Mouse (Mus musculus): ENCODE data around the gene Supt6. TPM values are rescaled to one million over a fixed set of nuclear protein-coding genes. Genes with fewer than 3 reads are reported as not detected.
"Not testable (repeated sequence)": the region's sequence is repeated elsewhere in the genome, so short reads cannot be mapped to it uniquely, and the experiment has no call there.

The Supt6 gene
- polyA plus RNA-seq (2014; fragmentation: Nextera tagmentation; extraction: Ambion mirVana) = 24.4 and 25.3 TPM in 2 replicates

GRCm38 (mm10) chr11:78245627-78246317 is at the start of gene Supt6, which contains the start of gene Sdf2:
Gene Supt6, minus strand, starts transcription at chr11:78245987.
Gene Sdf2, plus strand, starts transcription at chr11:78245746.
- Histone ChIP-seq H3K4me2 (replicated peaks) (peak within 1 kb of the TSS; percentile 91), H3K9me3 (ENCODE audit: control insufficient read depth, low read length) (no peaks in the 10 kb centered on the region), H3K27ac (peak within 1 kb of the TSS; percentile 92), H3K4me1 (replicated peaks; ENCODE audit: control insufficient read depth, insufficient read depth, low read length) (peaks cover 31% of the 10 kb centered on the region), H3K9ac (peak within 1 kb of the TSS; percentile 92), H3K27me3 (ENCODE audit: control insufficient read depth, insufficient read depth, low read length) (no peaks in the 10 kb centered on the region), H3K36me3 (replicated peaks; ENCODE audit: control insufficient read depth, insufficient read depth) (peaks cover 9% of the 10 kb centered on the region), H3K4me3 (replicated peaks; ENCODE audit: low read length) (peak within 1 kb of the TSS; percentile 86)
- DNase-seq (ENCODE audit: low spot score) = peak; percentile 87
- peak; percentile 94 for ATAC-seq (ENCODE audit: low FRiP score)
- WGBS = under 1% methylated on average over 50 of the region's 50 CpGs

GRCm38 (mm10) chr11:78294585-78294984 is 48.8 kb upstream of the Supt6 start:
- H3K4me2 ChIP-seq (replicated peaks) = no peak overlapping the region
- H3K27ac ChIP-seq = no peak overlapping the region
- DNase-seq (ENCODE audit: low spot score) (no peak), ATAC-seq (ENCODE audit: low FRiP score) (no peak)
- no peaks in the 10 kb centered on the region for H3K4me1 ChIP-seq (replicated peaks; ENCODE audit: control insufficient read depth, insufficient read depth, low read length)
- H3K36me3 ChIP-seq (replicated peaks; ENCODE audit: control insufficient read depth, insufficient read depth) = peaks cover 50% of the 10 kb centered on the region
- no peak overlapping the region for H3K9ac ChIP-seq
- WGBS = 96% methylated on average over 6 of the region's 6 CpGs
- no peak overlapping the region for H3K4me3 ChIP-seq (replicated peaks; ENCODE audit: low read length)
- H3K27me3 ChIP-seq (ENCODE audit: control insufficient read depth, insufficient read depth, low read length) = no peaks in the 10 kb centered on the region
- no peaks in the 10 kb centered on the region for H3K9me3 ChIP-seq (ENCODE audit: control insufficient read depth, low read length)

GRCm38 (mm10) chr11:78290654-78291053 is 44.9 kb upstream of the Supt6 start, which contains the start of gene BC030499:
Gene BC030499, plus strand, starts transcription at chr11:78290841.
- WGBS = 95% methylated on average over 4 of the region's 4 CpGs
- Histone ChIP-seq H3K27ac (no peak within 1 kb of the TSS), H3K36me3 (replicated peaks; ENCODE audit: control insufficient read depth, insufficient read depth) (peaks cover 90% of the 10 kb centered on the region), H3K9ac (no peak within 1 kb of the TSS), H3K4me3 (replicated peaks; ENCODE audit: low read length) (no peak within 1 kb of the TSS), H3K4me2 (replicated peaks) (no peak within 1 kb of the TSS), H3K27me3 (ENCODE audit: control insufficient read depth, insufficient read depth, low read length) (no peaks in the 10 kb centered on the region), H3K9me3 (ENCODE audit: control insufficient read depth, low read length) (no peaks in the 10 kb centered on the region), H3K4me1 (replicated peaks; ENCODE audit: control insufficient read depth, insufficient read depth, low read length) (no peaks in the 10 kb centered on the region)
- ATAC-seq (ENCODE audit: low FRiP score) (no peak), DNase-seq (ENCODE audit: low spot score) (no peak)

GRCm38 (mm10) chr11:78289146-78289763 is 43.5 kb upstream of the Supt6 start:
- Histone ChIP-seq H3K9ac (no peak overlapping the region), H3K4me1 (replicated peaks; ENCODE audit: control insufficient read depth, insufficient read depth, low read length) (no peaks in the 10 kb centered on the region), H3K9me3 (ENCODE audit: control insufficient read depth, low read length) (no peaks in the 10 kb centered on the region), H3K27me3 (ENCODE audit: control insufficient read depth, insufficient read depth, low read length) (no peaks in the 10 kb centered on the region), H3K27ac (no peak overlapping the region), H3K4me2 (replicated peaks) (no peak overlapping the region), H3K4me3 (replicated peaks; ENCODE audit: low read length) (no peak overlapping the region), H3K36me3 (replicated peaks; ENCODE audit: control insufficient read depth, insufficient read depth) (peaks cover 98% of the 10 kb centered on the region)
- 95% methylated on average over 7 of the region's 7 CpGs for WGBS
- no peak for ATAC-seq (ENCODE audit: low FRiP score)
- no peak for DNase-seq (ENCODE audit: low spot score)

GRCm38 (mm10) chr11:78279586-78279985 is 33.8 kb upstream of the Supt6 start:
- H3K9ac ChIP-seq = no peak overlapping the region
- no peak overlapping the region for H3K4me3 ChIP-seq (replicated peaks; ENCODE audit: low read length)
- no peaks in the 10 kb centered on the region for H3K4me1 ChIP-seq (replicated peaks; ENCODE audit: control insufficient read depth, insufficient read depth, low read length)
- H3K27ac ChIP-seq = no peak overlapping the region
- 85% methylated on average over 4 of the region's 4 CpGs for WGBS
- H3K36me3 ChIP-seq (replicated peaks; ENCODE audit: control insufficient read depth, insufficient read depth) = peaks cover 100% of the 10 kb centered on the region
- no peaks in the 10 kb centered on the region for H3K9me3 ChIP-seq (ENCODE audit: control insufficient read depth, low read length)
- DNase-seq (ENCODE audit: low spot score) (no peak), ATAC-seq (ENCODE audit: low FRiP score) (no peak)
- H3K27me3 ChIP-seq (ENCODE audit: control insufficient read depth, insufficient read depth, low read length) = no peaks in the 10 kb centered on the region
- H3K4me2 ChIP-seq (replicated peaks) = no peak overlapping the region

GRCm38 (mm10) chr11:78278853-78279252 is 33.1 kb upstream of the Supt6 start:
- 95% methylated on average over 7 of the region's 7 CpGs for WGBS
- Histone ChIP-seq H3K27me3 (ENCODE audit: control insufficient read depth, insufficient read depth, low read length) (no peaks in the 10 kb centered on the region), H3K4me1 (replicated peaks; ENCODE audit: control insufficient read depth, insufficient read depth, low read length) (no peaks in the 10 kb centered on the region), H3K4me3 (replicated peaks; ENCODE audit: low read length) (no peak overlapping the region), H3K36me3 (replicated peaks; ENCODE audit: control insufficient read depth, insufficient read depth) (peaks cover 100% of the 10 kb centered on the region), H3K27ac (no peak overlapping the region), H3K9me3 (ENCODE audit: control insufficient read depth, low read length) (no peaks in the 10 kb centered on the region), H3K9ac (no peak overlapping the region), H3K4me2 (replicated peaks) (no peak overlapping the region)
- ATAC-seq (ENCODE audit: low FRiP score) (no peak), DNase-seq (ENCODE audit: low spot score) (no peak)

GRCm38 (mm10) chr11:78276169-78276568 is 30.4 kb upstream of the Supt6 start:
- H3K27me3 ChIP-seq (ENCODE audit: control insufficient read depth, insufficient read depth, low read length); H3K4me3 ChIP-seq (replicated peaks; ENCODE audit: low read length); ATAC-seq (ENCODE audit: low FRiP score); DNase-seq (ENCODE audit: low spot score); H3K4me1 ChIP-seq (replicated peaks; ENCODE audit: control insufficient read depth, insufficient read depth, low read length); H3K4me2 ChIP-seq (replicated peaks); H3K27ac ChIP-seq; H3K9ac ChIP-seq; H3K9me3 ChIP-seq (ENCODE audit: control insufficient read depth, low read length): not testable (repeated sequence)
- H3K36me3 ChIP-seq (replicated peaks; ENCODE audit: control insufficient read depth, insufficient read depth) = peaks cover 100% of the 10 kb centered on the region
- WGBS = 95% methylated on average over 4 of the region's 4 CpGs

- no peak overlapping the region for H3K4me3 ChIP-seq (replicated peaks; ENCODE audit: low read length)
- ATAC-seq (ENCODE audit: low FRiP score) (no peak), DNase-seq (ENCODE audit: low spot score) (no peak)
- H3K4me2 ChIP-seq (replicated peaks) = no peak overlapping the region
- H3K9me3 ChIP-seq (ENCODE audit: control insufficient read depth, low read length) = no peaks in the 10 kb centered on the region
- H3K27me3 ChIP-seq (ENCODE audit: control insufficient read depth, insufficient read depth, low read length) = no peaks in the 10 kb centered on the region
- H3K4me1 ChIP-seq (replicated peaks; ENCODE audit: control insufficient read depth, insufficient read depth, low read length) = no peaks in the 10 kb centered on the region
- H3K36me3 ChIP-seq (replicated peaks; ENCODE audit: control insufficient read depth, insufficient read depth) = peaks cover 99% of the 10 kb centered on the region
- WGBS = 100% methylated on average over 1 of the region's 1 CpGs
- no peak overlapping the region for H3K27ac ChIP-seq
- H3K9ac ChIP-seq = no peak overlapping the region
Measured at GRCm38 (mm10) chr11:78275596-78275995, 29.8 kb upstream of the Supt6 start.

- H3K9me3 ChIP-seq (ENCODE audit: control insufficient read depth, low read length) = no peaks in the 10 kb centered on the region
- no peak overlapping the region for H3K9ac ChIP-seq
- H3K27me3 ChIP-seq (ENCODE audit: control insufficient read depth, insufficient read depth, low read length) = no peaks in the 10 kb centered on the region
- 79% methylated on average over 13 of the region's 13 CpGs for WGBS
- peaks cover 98% of the 10 kb centered on the region for H3K36me3 ChIP-seq (replicated peaks; ENCODE audit: control insufficient read depth, insufficient read depth)
- ATAC-seq (ENCODE audit: low FRiP score) (no peak), DNase-seq (ENCODE audit: low spot score) (no peak)
- H3K4me1 ChIP-seq (replicated peaks; ENCODE audit: control insufficient read depth, insufficient read depth, low read length) = no peaks in the 10 kb centered on the region
- no peak overlapping the region for H3K4me2 ChIP-seq (replicated peaks)
- H3K27ac ChIP-seq = no peak overlapping the region
- no peak overlapping the region for H3K4me3 ChIP-seq (replicated peaks; ENCODE audit: low read length)
Measured at GRCm38 (mm10) chr11:78271986-78272385, 26.2 kb upstream of the Supt6 start.

Measured in hindbrain, embryonic 14.5 days (tissue).